Mouse (Mus musculus): ENCODE results near the gene Nek1. TPM values are rescaled to one million over a fixed set of nuclear protein-coding genes. Genes with fewer than 3 reads are reported as not detected.

Nek1 gene
- total and polyA plus RNA-seq, 3 experiments: 8.9 to 35.3 (median 15.6) TPM

DNA sequence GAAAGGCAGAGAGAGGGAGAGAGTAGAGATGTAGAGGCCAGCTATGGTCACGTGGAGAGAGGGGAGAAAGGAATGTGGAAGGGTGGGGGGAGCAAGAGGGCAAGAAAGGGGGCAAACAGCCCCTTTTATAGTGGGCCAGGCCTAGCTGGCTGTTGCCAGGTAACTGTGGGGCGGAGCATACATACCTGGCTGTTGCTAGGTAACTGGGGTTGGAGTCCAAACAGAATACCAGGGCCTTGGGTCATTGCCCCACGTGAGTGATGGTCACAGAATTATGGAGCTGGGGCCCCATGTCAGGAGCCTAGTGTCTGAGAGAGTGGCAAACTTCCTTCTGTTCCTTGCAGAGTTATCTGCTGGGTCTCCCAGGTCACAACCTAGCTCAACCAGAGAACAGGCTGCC, 149.3 kb downstream of the Nek1 start:
- Histone ChIP-seq H3K27ac (ENCODE audit: control insufficient read depth, low read depth, low read length) (no peak overlapping the region), H3K27me3 (ENCODE audit: control insufficient read depth in 1 of 2, insufficient read depth in 2 of 2, low read length in 2 of 2) (no peaks in the 10 kb centered on the region), H3K4me1 (ENCODE audit: control insufficient read depth in 1 of 2, insufficient read depth in 2 of 2, low read length in 2 of 2) (no peaks in the 10 kb centered on the region), H3K4me3 (ENCODE audit: control insufficient read depth in 1 of 2, insufficient read depth in 1 of 2, low read depth in 2 of 2, low read length in 2 of 2) (no peak overlapping the region), H3K9me3 (replicated peaks; ENCODE audit: insufficient read depth, low read length) (no peaks in the 10 kb centered on the region), H3K79me2 (ENCODE audit: control insufficient read depth, insufficient read depth, low read length, poor library complexity) (no peaks in the 10 kb centered on the region), H3K9ac (ENCODE audit: control insufficient read depth, low read depth, low read length, poor library complexity, severe bottlenecking) (no peak overlapping the region), H3K36me3 (ENCODE audit: control insufficient read depth in 1 of 2, insufficient read depth in 2 of 2, low read length in 2 of 2) (no peaks in the 10 kb centered on the region)
- TF ChIP-seq GABPA (IDR thresholded peaks at IDR 0.05; ENCODE audit: low read depth, low read length): no peak
- no peak for TF ChIP-seq ELF1 (IDR thresholded peaks at IDR 0.05; ENCODE audit: low read depth, low read length)
- no peak for TF ChIP-seq MAFK (IDR thresholded peaks at IDR 0.05; ENCODE audit: borderline replicate concordance, low read depth, low read length)
- TF ChIP-seq NELFE (IDR thresholded peaks at IDR 0.05; ENCODE audit: low read depth, low read length): no peak
- TF ChIP-seq JUND (IDR thresholded peaks at IDR 0.05; ENCODE audit: low read depth, low read length): no peak
- no peak for DNase-seq (ENCODE audit: low read depth, low spot score)

DNA sequence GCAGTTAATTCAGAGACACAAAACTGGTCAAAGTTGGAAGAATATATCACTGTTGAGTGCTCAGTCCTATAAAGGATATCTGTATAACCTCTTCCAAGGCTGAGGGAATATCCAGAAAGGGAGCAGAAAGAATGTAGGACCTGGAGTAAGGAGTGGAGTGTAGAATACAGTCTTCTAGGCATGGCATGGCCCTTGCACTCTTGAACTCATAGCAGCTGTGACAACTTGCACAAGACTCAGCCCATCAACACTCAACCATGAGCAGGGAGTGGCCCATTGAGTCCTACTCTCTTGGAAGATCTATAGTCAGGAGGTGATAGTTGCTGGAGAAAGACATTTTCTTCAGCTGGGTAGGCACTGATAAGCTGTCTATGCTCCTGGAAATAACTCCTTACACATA, 149.8 kb downstream of the Nek1 start:
- Histone ChIP-seq H3K36me3 (ENCODE audit: control insufficient read depth in 1 of 2, insufficient read depth in 2 of 2, low read length in 2 of 2) (no peaks in the 10 kb centered on the region), H3K4me1 (ENCODE audit: control insufficient read depth in 1 of 2, insufficient read depth in 2 of 2, low read length in 2 of 2) (no peaks in the 10 kb centered on the region), H3K79me2 (ENCODE audit: control insufficient read depth, insufficient read depth, low read length, poor library complexity) (no peaks in the 10 kb centered on the region), H3K4me3 (ENCODE audit: control insufficient read depth in 1 of 2, insufficient read depth in 1 of 2, low read depth in 2 of 2, low read length in 2 of 2) (no peak overlapping the region), H3K9me3 (replicated peaks; ENCODE audit: insufficient read depth, low read length) (no peaks in the 10 kb centered on the region), H3K27me3 (ENCODE audit: control insufficient read depth in 1 of 2, insufficient read depth in 2 of 2, low read length in 2 of 2) (no peaks in the 10 kb centered on the region), H3K9ac (ENCODE audit: control insufficient read depth, low read depth, low read length, poor library complexity, severe bottlenecking) (no peak overlapping the region), H3K27ac (ENCODE audit: control insufficient read depth, low read depth, low read length) (no peak overlapping the region)
- DNase-seq (ENCODE audit: low read depth, low spot score): no peak
- TF ChIP-seq CHD1 (IDR thresholded peaks at IDR 0.05; ENCODE audit: low read depth, low read length) (no peak), ZNF384 (IDR thresholded peaks at IDR 0.05; ENCODE audit: low read depth, low read length) (no peak), ELF1 (IDR thresholded peaks at IDR 0.05; ENCODE audit: low read depth, low read length) (no peak), RAD21 (IDR thresholded peaks at IDR 0.05; ENCODE audit: low read depth, low read length) (no peak), SIN3A (IDR thresholded peaks at IDR 0.05; ENCODE audit: low read length) (no peak), GABPA (IDR thresholded peaks at IDR 0.05; ENCODE audit: low read depth, low read length) (no peak), CTCF (IDR thresholded peaks at IDR 0.05 in 2 of 3, conservative IDR thresholded peaks at IDR 0.05 in 1 of 3; ENCODE audit: control insufficient read depth in 1 of 3, insufficient read depth in 1 of 3, low read depth in 2 of 3, low read length in 3 of 3, poor library complexity in 1 of 3, severe bottlenecking in 1 of 3) (no peak), TBP (IDR thresholded peaks at IDR 0.05; ENCODE audit: low read depth, low read length) (no peak), ZC3H11A (IDR thresholded peaks at IDR 0.05; ENCODE audit: low read depth, low read length) (no peak), USF2 (IDR thresholded peaks at IDR 0.05; ENCODE audit: borderline replicate concordance in 1 of 2, insufficient read depth in 1 of 2, low read depth in 1 of 2, low read length in 2 of 2) (no peak), MAX (IDR thresholded peaks at IDR 0.05; ENCODE audit: low read length) (no peak), ZMIZ1 (IDR thresholded peaks at IDR 0.05; ENCODE audit: low read depth, low read length) (no peak), POLR2AphosphoS5 (IDR thresholded peaks at IDR 0.05; ENCODE audit: borderline replicate concordance, low read depth, low read length) (no peak), MAFK (IDR thresholded peaks at IDR 0.05; ENCODE audit: borderline replicate concordance, low read depth, low read length) (no peak), UBTF (IDR thresholded peaks at IDR 0.05; ENCODE audit: borderline replicate concordance, insufficient read depth, low read depth, low read length) (no peak), SMC3 (IDR thresholded peaks at IDR 0.05; ENCODE audit: low read depth, low read length) (no peak), E2F4 (IDR thresholded peaks at IDR 0.05; ENCODE audit: borderline replicate concordance, low read depth, low read length) (no peak), BHLHE40 (IDR thresholded peaks at IDR 0.05; ENCODE audit: borderline replicate concordance, low read depth, low read length) (no peak), GATA1 (IDR thresholded peaks at IDR 0.05; ENCODE audit: low read depth, low read length) (no peak)

All from MEL (cell line).